Mouse (Mus musculus) spleen, adult 2 months (tissue): ENCODE measurements around the gene Angptl4.

Experiments used
- CTCF ChIP-seq: fragments of 200-500 bp; IDR thresholded peaks from 2 replicates; pipeline ENCODE4 v1.5.1; 2011; ENCODE audit warnings: mild to moderate bottlenecking, inconsistent platforms; ENCODE audit not compliant: insufficient read depth, insufficient read length, insufficient replicate concordance; ENCODE audit errors: extremely low read depth
- POLR2A ChIP-seq: fragments of 200-500 bp; IDR thresholded peaks from 2 replicates; pipeline ENCODE4 v1.6.1; 2011; ENCODE audit warnings: low read depth, low read length, inconsistent platforms

- TF ChIP-seq CTCF, result no peak
- no peak for TF ChIP-seq POLR2A
These were observed 1.2 kb downstream of the Angptl4 start for GRCm38 (mm10) chr17:33780431-33780830.
